Mouse (Mus musculus) cerebellum, postnatal 14 days (tissue): ENCODE results near the gene Naglu.

ENCODE experiments used
- DNase-seq, 2 experiments: peaks; one replicate each; pipeline ENCODE4 v3.0.0; 2021; ENCODE audit warnings: mixed read lengths in 2 of 2

Naglu gene

DNA sequence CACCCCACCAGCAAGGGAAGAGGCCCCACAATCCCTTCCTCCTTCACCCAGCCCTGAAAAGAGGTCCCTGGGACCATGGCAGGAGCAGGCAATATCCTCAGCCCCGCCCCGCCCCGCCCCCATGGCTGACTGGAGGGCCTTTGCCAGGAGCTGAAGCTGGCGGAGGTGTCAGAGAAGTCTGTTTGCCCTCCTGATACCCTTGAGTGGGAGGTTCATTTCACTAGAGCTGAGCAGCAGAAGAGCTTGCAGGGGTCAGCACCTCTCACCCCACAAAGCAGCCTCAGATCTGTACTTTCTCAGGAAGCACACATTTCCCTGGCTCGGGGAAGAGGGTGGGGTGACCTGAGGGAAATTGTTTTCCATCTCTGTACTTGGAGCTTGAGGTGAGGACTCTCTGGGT lies 11.1 kb upstream of the Naglu start:
- DNase-seq, result no peak

DNA sequence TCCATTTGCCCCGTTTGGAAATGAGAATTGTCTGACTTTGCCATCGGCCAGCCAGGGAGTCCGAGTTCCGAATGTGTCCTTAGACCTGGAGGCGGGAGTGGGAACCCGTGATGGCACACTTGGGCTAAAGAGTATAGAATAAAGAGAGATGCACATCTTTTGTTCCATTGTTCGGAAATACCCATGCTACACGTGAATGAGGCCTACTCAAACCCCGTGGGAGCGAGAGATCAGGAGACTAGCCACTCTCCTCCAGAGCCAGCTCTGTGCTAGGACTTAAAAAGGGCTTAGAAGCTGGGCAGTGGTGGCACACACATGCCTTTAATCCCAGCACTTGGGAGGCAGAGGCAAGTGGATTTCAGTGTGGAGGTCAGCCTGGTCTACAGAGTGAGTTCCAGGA lies 10.3 kb upstream of the Naglu start:
- DNase-seq, result no peak

- peak; percentile 70 to 73 for DNase-seq
Observed at GRCm38 (mm10) chr11:101060126-101060525, 9.7 kb upstream of the Naglu start.

DNA sequence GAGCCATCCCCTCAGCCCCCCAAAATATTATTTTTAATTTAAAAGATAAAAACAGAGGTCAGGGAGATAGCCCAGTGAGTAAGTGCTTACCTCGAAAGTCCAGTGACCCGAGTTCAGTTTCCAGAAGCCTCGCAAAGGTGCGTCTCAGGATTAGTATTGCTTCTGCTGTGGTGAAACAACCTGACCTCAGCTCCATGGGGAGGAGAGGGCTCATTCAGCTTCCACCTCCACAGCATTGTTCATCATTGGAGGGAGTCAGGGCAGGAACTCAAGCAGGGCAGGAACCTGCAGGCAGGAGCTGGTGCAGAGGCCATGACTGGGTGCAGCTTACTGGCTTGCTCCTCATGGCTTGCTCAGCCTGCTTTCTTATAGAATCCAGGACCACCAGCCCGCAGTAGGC lies 8.8 kb upstream of the Naglu start:
- DNase-seq, result no peak

- DNase-seq, result peak in 1 of 2 experiments; percentile 30
Observed at GRCm38 (mm10) chr11:101062165-101062884, 7.5 kb upstream of the Naglu start.

DNA sequence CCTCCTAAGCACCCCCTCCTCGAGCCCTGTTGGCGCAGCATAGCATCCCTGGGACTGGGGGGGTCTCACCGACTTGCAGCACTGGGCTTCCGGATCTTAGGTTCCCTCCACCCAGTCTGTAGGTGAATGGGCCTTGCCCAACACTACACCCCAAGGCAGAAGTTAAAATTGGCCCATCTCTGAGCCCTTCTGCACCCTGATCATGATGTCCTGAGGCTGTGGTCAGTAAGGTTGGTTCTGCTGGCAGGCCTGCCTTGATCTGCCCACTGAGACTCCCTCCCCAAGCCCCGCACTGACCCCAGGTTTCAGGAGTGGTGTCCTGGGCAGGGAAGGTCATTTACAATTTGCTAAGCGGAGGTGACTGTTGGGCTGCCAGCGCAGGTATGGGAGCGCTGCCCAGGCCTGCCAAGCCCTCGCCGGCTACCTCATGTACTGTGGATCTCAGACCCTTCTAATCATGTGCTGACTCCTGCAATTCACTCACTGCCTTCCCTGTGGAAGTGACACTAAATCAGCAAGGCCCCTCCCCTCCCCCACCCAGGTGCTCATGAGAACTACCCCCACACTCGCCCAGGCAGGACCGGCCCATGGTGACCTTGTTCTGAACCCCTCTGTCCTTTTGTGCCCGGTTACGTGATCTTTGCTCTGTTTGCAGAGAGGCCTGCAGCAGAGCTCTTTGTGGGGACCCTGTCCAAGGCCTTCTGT lies 6.7 kb upstream of the Naglu start:
- DNase-seq, result peak; percentile 57 to 58

DNA sequence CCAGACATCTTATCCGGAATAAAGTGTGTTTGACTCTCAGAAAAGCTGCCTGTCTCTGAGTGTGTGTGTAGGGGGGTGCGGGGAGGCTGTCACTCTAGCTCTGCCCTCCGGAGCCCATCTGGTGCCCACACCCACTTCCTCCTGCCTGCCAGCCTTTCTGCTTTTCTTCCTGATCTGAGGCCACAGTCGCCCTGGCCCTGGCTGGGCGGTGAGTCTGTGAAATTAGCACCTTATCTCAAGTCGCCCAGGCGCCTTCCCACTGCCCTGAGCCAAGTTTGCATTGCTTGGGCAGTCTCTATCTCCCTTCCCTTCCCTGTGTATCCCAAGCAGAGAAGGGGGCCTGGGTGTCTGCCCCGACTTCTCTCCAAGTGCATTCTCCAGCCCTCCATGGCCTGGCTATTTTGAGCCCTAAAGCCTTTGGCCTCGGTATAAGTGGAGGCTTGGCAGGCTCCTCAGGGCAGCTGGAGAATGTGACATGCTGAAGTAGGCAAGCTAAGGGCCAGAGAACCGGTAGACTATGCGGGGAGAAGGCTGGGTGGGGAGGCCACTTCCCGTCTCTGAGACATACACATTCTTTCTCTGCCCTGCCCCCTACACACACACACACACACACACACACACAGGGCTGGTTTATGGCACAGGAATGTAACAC lies 6.0 kb upstream of the Naglu start:
- peak; percentile 80 to 81 for DNase-seq

DNA sequence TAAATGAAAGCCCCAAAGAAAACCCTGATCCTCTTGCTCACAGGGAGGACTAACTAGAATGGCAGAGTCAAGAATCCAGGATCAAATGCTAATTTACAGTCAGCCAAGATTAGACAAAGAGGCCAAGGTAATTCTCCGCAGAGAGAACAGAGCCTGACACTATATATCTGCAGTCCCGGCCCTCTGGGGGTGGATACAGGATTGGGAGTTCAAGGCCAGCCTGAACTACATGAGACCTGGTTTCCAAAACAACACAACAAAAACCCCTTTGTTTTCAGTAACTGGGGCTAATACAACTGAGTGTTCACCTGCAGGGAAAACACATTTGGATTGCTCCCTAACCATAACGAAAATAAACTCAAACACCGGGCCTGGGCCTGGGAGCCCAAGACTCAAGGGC lies 5.3 kb upstream of the Naglu start:
- no peak for DNase-seq

- no peak for DNase-seq
Observed at GRCm38 (mm10) chr11:101065002-101065401, 4.8 kb upstream of the Naglu start.

DNA sequence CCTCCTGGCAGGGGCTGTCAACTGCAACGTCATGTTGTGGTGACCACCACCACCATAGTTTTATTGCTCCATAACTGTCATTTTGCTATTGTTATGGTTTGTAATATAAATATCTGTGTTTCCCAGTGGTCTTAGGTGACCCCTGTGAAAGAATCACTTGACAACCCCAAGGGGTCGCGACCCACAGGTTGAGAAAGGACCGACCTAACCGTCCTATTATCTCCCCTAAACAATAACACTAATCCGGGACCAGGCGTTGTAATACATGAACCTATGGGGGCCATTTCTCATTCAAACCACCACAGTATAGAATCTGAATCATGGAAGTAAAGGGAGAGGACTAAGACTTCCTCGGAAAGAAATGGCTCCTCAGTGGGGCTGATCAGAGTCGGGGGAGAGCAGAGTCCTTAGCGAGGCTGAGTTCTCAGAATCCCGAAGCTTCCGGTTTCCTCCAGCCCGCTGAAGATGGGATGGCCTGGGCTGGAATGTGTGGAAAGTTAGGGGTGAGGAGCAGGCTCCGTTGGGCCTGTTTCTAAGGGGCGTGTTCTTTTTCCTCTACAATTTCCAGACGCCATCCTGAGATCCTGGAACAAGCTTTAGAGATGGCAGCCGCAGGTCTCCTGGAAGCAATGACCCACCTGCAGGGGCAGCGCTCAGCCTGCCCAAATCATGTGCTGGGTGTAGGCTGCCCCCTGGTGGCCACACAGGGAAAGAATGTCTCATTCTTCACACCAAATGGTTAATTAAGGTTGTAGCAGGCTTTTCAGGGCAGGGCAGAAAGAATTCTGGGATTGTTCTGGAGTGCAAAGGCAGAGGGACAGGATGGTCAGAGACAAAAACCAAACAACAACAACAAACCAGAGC lies 3.0 kb upstream of the Naglu start:
- DNase-seq, result peak; percentile 95 to 97

GRCm38 (mm10) chr11:101070189-101070527 lies 346 bp downstream of the Naglu start:
- no peak for DNase-seq

- DNase-seq, result peak; percentile 56 to 68
Observed at GRCm38 (mm10) chr11:101070987-101071386, 1.2 kb downstream of the Naglu start.

DNA sequence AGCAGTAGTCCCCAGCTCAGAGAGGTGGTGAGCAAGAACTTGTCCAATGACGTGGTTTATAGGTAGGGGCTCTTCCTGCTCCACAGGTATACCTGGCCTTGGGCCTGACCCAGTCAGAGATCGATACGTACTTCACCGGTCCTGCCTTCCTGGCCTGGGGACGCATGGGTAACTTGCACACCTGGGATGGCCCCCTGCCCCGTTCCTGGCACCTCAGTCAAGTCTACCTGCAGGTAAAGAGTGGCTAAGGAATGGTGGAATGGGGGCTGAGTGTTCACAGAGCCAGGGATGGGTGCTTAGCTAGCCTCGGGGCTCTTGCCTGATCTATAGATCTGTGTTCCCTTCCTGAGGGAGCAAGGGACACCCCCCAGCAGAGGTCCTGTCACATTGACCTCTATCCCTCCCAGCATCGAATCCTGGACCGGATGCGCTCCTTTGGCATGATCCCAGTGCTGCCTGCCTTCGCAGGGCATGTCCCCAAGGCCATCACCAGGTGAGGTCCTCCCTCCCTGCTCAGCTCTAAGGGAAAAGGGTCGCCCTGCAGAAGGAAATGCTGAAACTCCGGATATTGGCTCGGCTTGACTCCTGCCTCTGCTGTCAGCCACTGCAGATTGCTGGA lies 2.1 kb downstream of the Naglu start:
- DNase-seq, result peak in 1 of 2 experiments; percentile 40

GRCm38 (mm10) chr11:101078121-101078520 lies 8.3 kb downstream of the Naglu start, which contains the start of gene Hsd17b1:
Gene Hsd17b1, plus strand, starts transcription at chr11:101078411.
- no peak for DNase-seq

- peak in 1 of 2 experiments; percentile 21 for DNase-seq
Observed at GRCm38 (mm10) chr11:101079746-101080145, 9.9 kb downstream of the Naglu start.

GRCm38 (mm10) chr11:101080421-101080820 lies 10.6 kb downstream of the Naglu start:
- DNase-seq, result no peak

GRCm38 (mm10) chr11:101081659-101082058 lies 11.8 kb downstream of the Naglu start:
- DNase-seq, result no peak

GRCm38 (mm10) chr11:101082208-101083082 lies 12.6 kb downstream of the Naglu start, which contains the start of gene Coasy:
Gene Coasy, plus strand, starts transcription at chr11:101082565.
- peak; percentile 92 to 93 for DNase-seq

GRCm38 (mm10) chr11:101083083-101083697 lies 13.4 kb downstream of the Naglu start:
- DNase-seq, result peak; percentile 39 to 64

DNA sequence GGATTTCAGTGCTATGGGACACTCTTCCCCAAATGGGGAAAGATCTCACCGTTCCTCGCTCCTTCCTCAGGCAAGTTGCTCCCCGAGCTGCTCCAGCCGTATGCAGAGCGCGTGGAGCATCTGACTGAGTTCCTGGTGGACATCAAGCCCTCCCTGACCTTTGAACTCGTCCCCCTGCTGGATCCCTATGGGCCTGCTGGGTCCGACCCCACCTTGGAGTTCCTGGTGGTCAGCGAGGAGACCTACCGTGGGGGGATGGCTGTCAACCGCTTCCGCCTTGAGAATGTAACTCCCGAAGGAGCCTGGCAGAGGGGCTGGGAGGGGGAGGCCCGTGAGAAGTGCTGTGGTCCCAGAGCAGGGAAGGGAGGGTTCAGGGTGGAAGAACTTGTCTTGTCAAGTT lies 14.4 kb downstream of the Naglu start:
- peak in 1 of 2 experiments; percentile 17 for DNase-seq

GRCm38 (mm10) chr11:101084811-101085210 lies 15.0 kb downstream of the Naglu start:
- DNase-seq, result no peak
